In the genomic region with DNA sequence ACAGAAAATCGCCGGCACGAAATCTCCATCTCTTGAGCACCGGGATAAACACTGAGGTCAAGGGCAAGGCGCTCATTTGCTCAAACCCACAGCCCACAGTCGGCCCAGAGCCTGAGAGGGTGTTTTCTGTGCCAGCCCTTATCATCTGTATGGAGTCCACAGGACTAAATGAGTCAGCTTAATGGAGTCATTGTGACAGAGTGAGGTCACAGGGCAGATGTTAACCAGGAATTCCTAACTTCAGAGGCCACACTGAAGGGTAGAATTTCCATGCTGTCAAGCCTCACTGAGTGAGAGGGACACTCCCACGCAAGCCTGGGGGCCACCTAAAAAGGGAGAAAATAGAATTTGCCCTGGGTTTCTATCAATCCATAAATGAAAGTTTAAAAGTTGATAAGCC, we compare ENCODE assay signal across 9 mouse cellular contexts. TPM values are rescaled to one million over a fixed set of nuclear protein-coding genes. Genes with fewer than 3 reads are reported as not detected.
DNase-seq lines count a peak whose midpoint lies in the region; ATAC-seq lines count a peak whose summit lies in the region.
"Had no signal": no experiment of that assay in that cellular context is flagged by ENCODE, and none has a peak within 500 bp of the region (broad histone marks: within the 10 kb centered on the region; RNA-seq: fewer than 3 reads in every experiment).

No protein-coding gene starts in this region.

- WGBS in heart, embryonic 12.5 days, result 21% methylated on average over 7 of the region's 7 CpGs
- 26% methylated on average over 7 of the region's 7 CpGs for WGBS in intestine, embryonic 15.5 days

- no peak overlapping the region for H3K9ac ChIP-seq in heart, embryonic 12.5 days
- no peak overlapping the region for H3K9ac ChIP-seq in intestine, embryonic 15.5 days

- H3K4me1 ChIP-seq in heart, embryonic 12.5 days (replicated peaks), result peaks cover 63% of the 10 kb centered on the region
- peaks cover 12% of the 10 kb centered on the region for H3K4me1 ChIP-seq in intestine, embryonic 15.5 days (replicated peaks)

- no peak for DNase-seq in heart, postnatal 36 days
- peak; percentile 30 for DNase-seq in 3134 (ENCODE audit: extremely low read depth, insufficient read length, low spot score)
- DNase-seq in adrenal gland, adult 8-10 months, result peak; percentile 22
- no peak for DNase-seq in testis, postnatal 10 days (ENCODE audit: low spot score)
- DNase-seq in cerebellum, postnatal 14 days, result no peak
- no peak for DNase-seq in left cerebral cortex, adult 9 months (ENCODE audit: low spot score in 2 of 2)

- peak overlapping the region; percentile 84 for H3K27ac ChIP-seq in heart, embryonic 12.5 days (ENCODE audit: poor library complexity, severe bottlenecking)
- no peak overlapping the region for H3K27ac ChIP-seq in intestine, embryonic 15.5 days

- 0 out of 2 replicates have a peak overlapping the region, but pooled peaks have one; percentile 6 for H3K4me2 ChIP-seq in heart, embryonic 12.5 days
- H3K4me2 ChIP-seq in intestine, embryonic 15.5 days (replicated peaks), result no peak overlapping the region

- H3K9me3 ChIP-seq in heart, embryonic 12.5 days (replicated peaks), result no peaks in the 10 kb centered on the region
- H3K9me3 ChIP-seq in intestine, embryonic 15.5 days, result no peaks in the 10 kb centered on the region

- no peaks in the 10 kb centered on the region for H3K27me3 ChIP-seq in heart, embryonic 12.5 days (replicated peaks)
- no peaks in the 10 kb centered on the region for H3K27me3 ChIP-seq in intestine, embryonic 15.5 days (replicated peaks)

- intact Hi-C loops in heart, postnatal 36 days (cut with DNase I), result loop anchor here (5.0 kb wide), 1 partner anchor 163 kb away; no protein-coding TSS in a partner anchor

- ATAC-seq in heart, embryonic 12.5 days (ENCODE audit: insufficient number of reproducible peaks, low FRiP score), result peak; percentile 65; the same call in 1 of the 2 replicates
- peak; percentile 69 for ATAC-seq in intestine, embryonic 15.5 days

- no peak overlapping the region for H3K4me3 ChIP-seq in heart, embryonic 12.5 days
- no peak overlapping the region for H3K4me3 ChIP-seq in intestine, embryonic 15.5 days (replicated peaks)
- H3K4me3 ChIP-seq: megakaryocyte, embryonic 14.5 days had no signal

- H3K36me3 ChIP-seq in heart, embryonic 12.5 days, result no peaks in the 10 kb centered on the region; the same call in 1 of the 2 replicates
- H3K36me3 ChIP-seq in intestine, embryonic 15.5 days, result no peaks in the 10 kb centered on the region

RNA-seq across cellular contexts. Expression of gene Rasl11b, which starts 35.2 kb away (rescaled TPM):
- polyA plus RNA-seq in heart, embryonic 12.5 days (2016; fragmentation: Nextera tagmentation; extraction: Ambion mirVana), result 107 TPM in 2 replicates
- 10 to 100 TPM; 29.9 to 44.8 TPM for total RNA-seq in heart, postnatal 36 days (2021)
- total RNA-seq in adrenal gland, adult 8-10 months (2022), result 10 to 100 TPM; 21.0 to 26.2 (median 23.7) TPM
- 34.9 and 38.3 TPM in 2 replicates for polyA plus RNA-seq in intestine, embryonic 15.5 days (2015; fragmentation: Nextera tagmentation; extraction: Ambion mirVana)

Comparison
In these comparisons a context has a peak if more than half of its experiments do, and no peak if none do; other contexts are left out.
1. DNase-seq: peak in 3134 (single experiment) and adrenal gland, adult 8-10 months (single experiment); none in heart, postnatal 36 days (0 of 2), testis, postnatal 10 days (single experiment), cerebellum, postnatal 14 days (0 of 2) and left cerebral cortex, adult 9 months (0 of 2).